Mouse (Mus musculus) ovary, postnatal 36 days (tissue): Measurements from ENCODE around the gene Ism2.
"Not testable (repeated sequence)": the region's sequence is repeated elsewhere in the genome, so short reads cannot be mapped to it uniquely, and the experiment has no call there.

Experiments
- DNase-seq: peaks from one replicate; pipeline ENCODE4 v3.0.0; 2022; ENCODE audit warnings: low spot score, mixed read lengths

Gene Ism2

DNA sequence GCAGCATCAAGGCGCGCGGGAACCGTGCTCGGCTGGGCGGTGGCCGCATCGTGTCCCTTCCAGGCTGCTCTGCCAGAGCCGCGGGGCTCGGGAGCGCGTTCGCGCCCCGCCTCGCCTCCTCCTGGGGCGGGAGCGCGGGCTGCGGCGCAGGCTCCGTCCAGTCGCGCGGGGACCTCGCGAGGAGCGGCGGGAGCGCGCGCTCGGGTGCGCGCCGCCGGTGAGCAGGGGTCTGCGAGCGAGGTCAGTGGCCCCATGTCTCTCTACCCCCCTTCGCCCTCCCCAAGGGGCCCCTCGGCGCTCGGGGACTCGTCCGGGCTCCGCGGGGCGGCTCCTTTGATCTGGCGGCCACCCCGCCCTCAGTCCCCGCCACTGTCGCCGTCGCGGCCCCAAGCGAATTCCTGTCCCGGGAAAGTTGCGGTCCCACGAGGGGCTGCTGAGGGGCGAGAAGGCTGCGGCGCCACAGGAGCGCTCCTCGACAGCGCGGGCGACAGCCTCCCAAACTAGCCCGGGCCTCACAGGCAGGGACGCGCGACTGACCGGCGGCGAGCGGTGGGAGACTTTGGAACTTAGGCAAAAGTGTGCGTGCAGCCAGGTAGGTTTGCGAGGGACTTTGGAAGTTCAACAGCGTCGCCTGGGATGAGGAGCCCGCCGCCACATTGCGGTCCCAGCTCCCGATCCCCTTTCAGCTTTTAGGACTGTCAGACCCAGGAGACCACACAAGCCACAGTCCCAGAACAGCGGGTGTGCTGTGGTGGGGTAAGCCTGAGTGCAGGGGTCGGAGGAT, at the start of gene Ism2:
Gene Ism2, minus strand, starts transcription at position 49 of the 784 bp plus-strand sequence.
- peak; percentile 56 for DNase-seq

- DNase-seq = no peak
These were observed 48.5 kb upstream of the Ism2 start for GRCm38 (mm10) chr12:87348029-87348428.

GRCm38 (mm10) chr12:87347511-87347910, 48.0 kb upstream of the Ism2 start:
- peak; percentile 15 for DNase-seq

- no peak for DNase-seq
These were observed 43.6 kb upstream of the Ism2 start for GRCm38 (mm10) chr12:87343084-87343605.

- DNase-seq = no peak
These were observed 38.6 kb upstream of the Ism2 start for GRCm38 (mm10) chr12:87338082-87338481.

DNA sequence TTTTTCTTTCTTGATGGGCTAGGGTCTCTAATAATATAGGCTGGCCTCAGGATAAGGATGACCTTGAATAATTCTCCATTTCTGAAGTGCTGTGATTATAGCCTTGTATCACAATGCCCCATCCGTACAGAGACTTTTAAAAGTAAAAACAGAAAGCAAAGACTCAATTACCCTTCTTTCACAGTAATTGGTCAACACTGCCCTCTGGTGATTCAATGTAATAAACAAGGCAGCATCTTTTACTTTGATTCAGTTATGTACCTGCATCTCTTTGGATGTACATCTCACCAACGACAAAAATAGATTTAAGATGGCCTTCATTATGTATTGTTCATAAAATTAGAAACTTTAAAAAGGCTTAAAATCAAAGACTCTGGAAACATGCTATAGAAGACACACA, 35.4 kb upstream of the Ism2 start:
- DNase-seq = no peak

DNA sequence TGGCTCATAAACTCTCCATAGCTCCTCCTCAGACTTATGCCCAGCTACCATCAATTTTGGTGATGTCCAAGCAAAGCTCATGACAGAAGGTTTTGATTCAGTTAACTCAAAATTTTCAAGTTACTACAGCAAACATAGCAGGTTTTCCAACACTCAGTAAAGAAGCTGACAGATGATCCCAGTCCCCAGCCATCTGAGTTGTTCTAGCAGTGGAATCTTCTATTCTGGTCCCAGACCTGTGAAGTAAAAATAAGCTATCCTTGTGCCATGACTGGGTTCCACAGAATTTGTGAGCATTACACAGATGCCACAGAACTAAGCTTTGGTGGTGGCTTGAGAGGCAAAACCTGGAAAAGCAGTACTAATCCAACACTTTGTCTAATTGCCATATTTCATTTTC, 34.3 kb upstream of the Ism2 start:
- DNase-seq = no peak

DNA sequence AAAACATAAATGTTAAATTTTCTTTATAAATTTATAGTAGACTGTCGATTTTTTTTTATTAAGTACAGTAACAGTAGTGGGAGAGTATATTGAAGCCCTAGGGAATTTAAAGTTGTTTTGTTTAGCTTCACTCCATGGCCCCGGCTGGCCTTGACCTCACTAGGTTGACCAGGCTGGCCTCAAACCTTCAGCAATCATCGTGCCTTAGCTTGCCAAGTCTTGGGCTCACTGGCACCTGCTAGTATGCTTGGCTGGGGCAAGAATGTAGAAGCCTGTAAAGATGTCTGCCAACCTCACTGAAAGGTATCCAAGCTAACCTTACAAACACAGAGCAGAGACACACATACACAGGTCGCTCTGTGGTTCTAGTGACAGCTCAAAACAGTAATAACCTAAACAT, 33.0 kb upstream of the Ism2 start:
- no peak for DNase-seq

GRCm38 (mm10) chr12:87331908-87332307, 32.4 kb upstream of the Ism2 start:
- DNase-seq = no peak

GRCm38 (mm10) chr12:87331053-87331456, 31.6 kb upstream of the Ism2 start:
- DNase-seq = no peak

DNA sequence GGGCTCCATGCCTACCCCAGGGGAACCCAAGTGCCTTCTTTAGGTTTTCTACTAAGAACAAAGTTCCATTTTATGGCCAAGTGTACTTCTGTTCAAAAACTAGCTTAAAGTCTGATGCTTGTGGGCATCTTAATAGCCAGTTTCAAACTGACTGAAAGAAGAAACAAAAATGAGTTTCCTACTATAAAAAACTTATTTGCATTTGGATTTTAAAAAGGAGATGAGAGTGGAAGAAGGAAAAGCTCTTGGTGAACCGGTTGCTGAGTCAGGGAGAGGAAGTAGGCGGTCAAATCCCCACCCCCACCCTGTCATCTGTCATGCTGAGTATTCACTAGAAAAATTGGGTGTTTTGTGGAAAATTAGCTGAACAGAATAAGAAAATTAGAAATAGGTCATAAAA, 30.7 kb upstream of the Ism2 start:
- DNase-seq = no peak

GRCm38 (mm10) chr12:87328025-87328424, 28.5 kb upstream of the Ism2 start:
- no peak for DNase-seq

GRCm38 (mm10) chr12:87327610-87328009, 28.1 kb upstream of the Ism2 start:
- DNase-seq = no peak

DNA sequence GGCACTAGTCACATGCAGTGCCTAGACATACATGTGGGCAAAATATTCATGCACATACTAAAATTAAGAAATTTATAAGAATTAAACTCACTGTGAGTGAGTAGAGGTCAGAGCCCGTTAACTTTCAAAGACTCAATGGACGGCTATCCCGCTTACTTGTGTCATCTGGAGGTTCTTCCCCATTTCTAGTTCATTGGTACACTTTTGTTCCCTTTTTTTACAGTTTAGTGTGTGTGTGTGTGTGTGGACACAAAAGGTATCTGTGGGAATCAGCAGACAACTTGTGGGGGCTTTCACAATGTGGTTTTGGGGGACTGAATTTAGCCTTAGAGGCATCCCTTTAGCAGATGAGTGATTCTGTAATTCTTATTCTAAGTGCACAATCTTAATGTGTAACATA, 25.9 kb upstream of the Ism2 start:
- no peak for DNase-seq

GRCm38 (mm10) chr12:87319229-87319628, 19.7 kb upstream of the Ism2 start:
- no peak for DNase-seq

GRCm38 (mm10) chr12:87317951-87318350, 18.4 kb upstream of the Ism2 start:
- DNase-seq = no peak

DNA sequence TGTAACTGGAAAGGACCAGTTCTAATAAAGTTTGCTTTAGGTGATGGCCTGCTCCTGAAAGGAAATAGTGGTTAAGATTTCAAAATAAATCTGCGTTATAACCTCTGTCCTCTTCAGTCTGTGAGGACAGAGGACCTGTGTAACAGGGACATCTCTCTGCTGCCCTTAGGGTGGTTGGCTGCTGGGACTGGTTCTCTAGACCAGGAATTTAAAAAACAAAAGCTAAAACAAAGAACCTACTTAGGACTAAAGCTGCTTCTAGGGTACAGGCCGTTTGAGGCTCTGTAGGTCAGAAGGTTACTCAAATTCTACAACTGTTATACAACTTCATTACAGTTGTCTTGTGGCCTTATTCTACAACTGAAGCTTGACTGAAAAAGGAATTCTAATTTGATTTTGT, 13.6 kb upstream of the Ism2 start:
- no peak for DNase-seq

- not testable (repeated sequence) for DNase-seq
These were observed 7.0 kb upstream of the Ism2 start for GRCm38 (mm10) chr12:87306584-87306844.

- no peak for DNase-seq
These were observed 6.5 kb upstream of the Ism2 start for GRCm38 (mm10) chr12:87305767-87306583.

GRCm38 (mm10) chr12:87301189-87301588, 1.7 kb upstream of the Ism2 start:
- no peak for DNase-seq

DNA sequence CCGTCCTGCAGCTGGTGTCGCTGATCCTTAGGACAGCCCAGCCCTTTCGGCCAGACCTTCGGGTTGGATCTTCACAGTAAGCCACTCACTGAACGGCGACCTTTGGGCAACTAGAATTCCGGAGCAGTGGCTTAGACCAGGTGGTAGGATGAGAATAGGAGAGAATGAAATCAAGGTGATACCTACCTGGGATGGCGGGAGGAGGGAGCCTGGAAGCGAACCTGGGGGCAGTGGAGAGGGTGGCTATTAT, 861 bp upstream of the Ism2 start:
- DNase-seq = no peak

DNA sequence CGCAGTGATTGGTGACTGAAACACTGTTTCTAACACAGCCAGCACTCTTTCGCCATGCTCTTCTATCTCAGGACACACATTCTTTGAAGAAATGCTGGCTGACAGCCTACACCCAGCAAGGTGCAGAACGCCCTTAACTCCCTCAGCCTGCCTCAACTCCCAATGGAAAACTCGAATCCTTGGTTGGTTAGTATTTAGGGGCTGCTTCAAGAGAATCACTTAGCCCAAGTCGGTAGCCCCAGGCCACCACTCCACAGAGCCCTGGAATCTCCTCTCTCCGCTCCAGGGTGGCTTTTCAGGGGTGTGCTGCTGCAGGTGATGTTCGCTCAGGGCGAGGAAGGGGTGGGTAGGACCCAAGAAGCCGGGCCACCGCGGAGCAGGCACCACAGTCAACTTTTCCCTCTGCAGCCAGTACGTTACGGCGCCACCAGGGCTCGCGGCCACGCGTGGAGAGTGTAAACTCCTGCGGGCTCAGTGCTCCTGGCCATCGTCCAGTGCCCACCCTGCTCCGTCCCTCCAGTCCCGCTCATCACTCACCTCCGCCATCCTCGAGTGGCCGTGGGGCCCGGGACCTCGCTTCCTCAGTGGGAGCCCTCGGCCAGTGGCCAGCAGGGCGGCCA, 358 bp downstream of the Ism2 start:
- no peak for DNase-seq

- no peak for DNase-seq
These were observed 5.6 kb downstream of the Ism2 start for GRCm38 (mm10) chr12:87293934-87294333.
